Mouse (Mus musculus): ENCODE data around the gene Gpr84. TPM values are rescaled to one million over a fixed set of nuclear protein-coding genes. Genes with fewer than 3 reads are reported as not detected.

The Gpr84 gene
- total RNA-seq, 2 experiments from 2014 or later: 0.40 to 0.66 TPM

- no peak for DNase-seq (ENCODE audit: extremely low spot score in 1 of 2, low spot score in 2 of 2)
- no peak overlapping the region for H3K4me3 ChIP-seq
- intact Hi-C loops (cut with DNase I): no loop called here
- H3K27ac ChIP-seq: no peak overlapping the region
- no peak for TF ChIP-seq CTCF (IDR thresholded peaks at IDR 0.05)
Measured at GRCm38 (mm10) chr15:103345789-103346188, 35.4 kb upstream of the Gpr84 start.

GRCm38 (mm10) chr15:103343556-103343955, 33.1 kb upstream of the Gpr84 start:
- Histone ChIP-seq H3K4me3 (no peak overlapping the region), H3K27ac (no peak overlapping the region)
- no peak; the same call in none of the 2 replicates for TF ChIP-seq CTCF (IDR thresholded peaks at IDR 0.05)
- DNase-seq (ENCODE audit: extremely low spot score in 1 of 2, low spot score in 2 of 2): no peak
- intact Hi-C loops (cut with DNase I): no loop called here

- peak overlapping the region; percentile 60; the same call in 1 of the 2 replicates for H3K27ac ChIP-seq
- TF ChIP-seq CTCF (IDR thresholded peaks at IDR 0.05): no peak
- no peak overlapping the region for H3K4me3 ChIP-seq
- no peak for DNase-seq (ENCODE audit: extremely low spot score in 1 of 2, low spot score in 2 of 2)
- intact Hi-C loops (cut with DNase I): no loop called here
Measured at GRCm38 (mm10) chr15:103343008-103343407, 32.6 kb upstream of the Gpr84 start.

GRCm38 (mm10) chr15:103342415-103342814, 32.0 kb upstream of the Gpr84 start:
- intact Hi-C loops (cut with DNase I): no loop called here
- DNase-seq (ENCODE audit: extremely low spot score in 1 of 2, low spot score in 2 of 2): peak; percentile 74 to 80
- Histone ChIP-seq H3K4me3 (no peak overlapping the region), H3K27ac (peak overlapping the region; percentile 80; the same call in 1 of the 2 replicates)
- peak; percentile 87 for TF ChIP-seq CTCF (IDR thresholded peaks at IDR 0.05)

- no peak for DNase-seq (ENCODE audit: extremely low spot score in 1 of 2, low spot score in 2 of 2)
- Histone ChIP-seq H3K4me3 (peak overlapping the region; percentile 68; the same call in 1 of the 2 replicates), H3K27ac (peak overlapping the region; percentile 80; the same call in 1 of the 2 replicates)
- no peak for TF ChIP-seq CTCF (IDR thresholded peaks at IDR 0.05)
- intact Hi-C loops (cut with DNase I): loop anchor here (2.0 kb wide), 1 partner anchor 27 kb away; no protein-coding TSS in a partner anchor
Measured at GRCm38 (mm10) chr15:103341547-103341946, 31.1 kb upstream of the Gpr84 start.

GRCm38 (mm10) chr15:103340786-103341185, 30.4 kb upstream of the Gpr84 start:
- H3K27ac ChIP-seq: peak overlapping the region; percentile 80
- DNase-seq (ENCODE audit: extremely low spot score in 1 of 2, low spot score in 2 of 2): no peak
- peak overlapping the region; percentile 68 for H3K4me3 ChIP-seq
- intact Hi-C loops (cut with DNase I): loop anchor here (2.0 kb wide), 1 partner anchor 26 kb away; no protein-coding TSS in a partner anchor
- peak; percentile 29 for TF ChIP-seq CTCF (IDR thresholded peaks at IDR 0.05)

GRCm38 (mm10) chr15:103339961-103340337, 29.5 kb upstream of the Gpr84 start, which contains the start of gene Zfp385a:
Gene Zfp385a (minus strand): TSS chr15:103340093.
- Histone ChIP-seq H3K27ac (peak within 1 kb of the TSS; percentile 80), H3K4me3 (peak within 1 kb of the TSS; percentile 68)
- peak; percentile 81 to 85 for DNase-seq (ENCODE audit: extremely low spot score in 1 of 2, low spot score in 2 of 2)
- peak; percentile 12; the same call in 1 of the 2 replicates for TF ChIP-seq CTCF (IDR thresholded peaks at IDR 0.05)
- intact Hi-C loops (cut with DNase I): loop anchor here (2.0 to 10.0 kb wide), 2 partner anchors 25 to 595 kb away; no protein-coding TSS in a partner anchor

- H3K27ac ChIP-seq: peak overlapping the region; percentile 80
- TF ChIP-seq CTCF (IDR thresholded peaks at IDR 0.05): no peak
- intact Hi-C loops (cut with DNase I): loop anchor here (10.0 kb wide), 1 partner anchor 595 kb away; no protein-coding TSS in a partner anchor
- peak overlapping the region; percentile 68 for H3K4me3 ChIP-seq
- DNase-seq (ENCODE audit: extremely low spot score in 1 of 2, low spot score in 2 of 2): no peak
Measured at GRCm38 (mm10) chr15:103339166-103339960, 29.0 kb upstream of the Gpr84 start.

GRCm38 (mm10) chr15:103338829-103339165, 28.4 kb upstream of the Gpr84 start:
- TF ChIP-seq CTCF (IDR thresholded peaks at IDR 0.05): no peak
- intact Hi-C loops (cut with DNase I): loop anchor here (10.0 kb wide), 1 partner anchor 594 kb away; no protein-coding TSS in a partner anchor
- peak overlapping the region; percentile 80 for H3K27ac ChIP-seq
- H3K4me3 ChIP-seq: peak overlapping the region; percentile 68
- DNase-seq (ENCODE audit: extremely low spot score in 1 of 2, low spot score in 2 of 2): no peak

- no peak for TF ChIP-seq CTCF (IDR thresholded peaks at IDR 0.05)
- no peak for DNase-seq (ENCODE audit: extremely low spot score in 1 of 2, low spot score in 2 of 2)
- Histone ChIP-seq H3K27ac (no peak overlapping the region), H3K4me3 (no peak overlapping the region)
- intact Hi-C loops (cut with DNase I): loop anchor here (10.0 kb wide), 1 partner anchor 592 kb away; no protein-coding TSS in a partner anchor
Measured at GRCm38 (mm10) chr15:103336996-103337667, 26.7 kb upstream of the Gpr84 start.

GRCm38 (mm10) chr15:103335488-103336235, 25.2 kb upstream of the Gpr84 start:
- TF ChIP-seq CTCF (IDR thresholded peaks at IDR 0.05): no peak
- Histone ChIP-seq H3K27ac (peak overlapping the region; percentile 68), H3K4me3 (no peak overlapping the region)
- no peak for DNase-seq (ENCODE audit: extremely low spot score in 1 of 2, low spot score in 2 of 2)
- intact Hi-C loops (cut with DNase I): loop anchor here (10.0 kb wide), 1 partner anchor 591 kb away; no protein-coding TSS in a partner anchor
